In genomic region chr11:120356319-120356840, GRCm38 (mm10) we compare ENCODE assay signal across 1 mouse cellular context.
TF ChIP-seq lines count a peak whose summit lies in the region.

No protein-coding gene starts in this region.

TF ChIP-seq in CH12.LX, 34 proteins besides CTCF, POLR2A, EP300 and RAD21 (continued from another document):
- no peak; the same call in 1 of the 2 replicates for TF ChIP-seq SMC3 (IDR thresholded peaks at IDR 0.05; ENCODE audit: low read depth, low read length)
- TF ChIP-seq BHLHE40 (IDR thresholded peaks at IDR 0.05; ENCODE audit: low read depth, low read length): no peak
- TF ChIP-seq NRF1 (IDR thresholded peaks at IDR 0.05; ENCODE audit: low read depth, low read length): no peak
- TF ChIP-seq MAX (IDR thresholded peaks at IDR 0.05; ENCODE audit: low read length): no peak
- TF ChIP-seq JUND (conservative IDR thresholded peaks at IDR 0.05; ENCODE audit: low read depth, low read length): no peak
- TF ChIP-seq MAZ (IDR thresholded peaks at IDR 0.05; ENCODE audit: low read depth, low read length): no peak
- no peak for TF ChIP-seq MYC (IDR thresholded peaks at IDR 0.05; ENCODE audit: low read depth, low read length)
- no peak for TF ChIP-seq ZC3H11A (IDR thresholded peaks at IDR 0.05; ENCODE audit: low read depth, low read length)
- TF ChIP-seq MEF2A (IDR thresholded peaks at IDR 0.05; ENCODE audit: borderline replicate concordance, low read depth, low read length): no peak
